Mouse (Mus musculus): ENCODE results near the gene Cfap46. TPM values are rescaled to one million over a fixed set of nuclear protein-coding genes. Genes with fewer than 3 reads are reported as not detected.

Cfap46 gene
- total and polyA plus RNA-seq, 2 experiments: 0.04 to 0.09 TPM

- no peaks in the 10 kb centered on the region for H3K36me3 ChIP-seq (ENCODE audit: control insufficient read depth, insufficient read depth, low read length)
Observed at GRCm38 (mm10) chr7:139703146-139703825, 19.7 kb upstream of the Cfap46 start.

GRCm38 (mm10) chr7:139701651-139702301 is 18.2 kb upstream of the Cfap46 start:
- no peak for TF ChIP-seq POLR2A (IDR thresholded peaks at IDR 0.05; ENCODE audit: extremely low read depth, insufficient read depth, low read length)
- no peak for TF ChIP-seq CTCF (IDR thresholded peaks at IDR 0.05; ENCODE audit: low read depth, low read length)
- no peaks in the 10 kb centered on the region for H3K27me3 ChIP-seq (ENCODE audit: control insufficient read depth, insufficient read depth, low read length)
- H3K79me2 ChIP-seq (ENCODE audit: control insufficient read depth, insufficient read depth, low read length): no peaks in the 10 kb centered on the region
- no peak for DNase-seq (ENCODE audit: extremely low read depth, low read depth, low spot score)
- H3K9ac ChIP-seq (ENCODE audit: low read depth, low read length): no peak overlapping the region
- WGBS: 46% methylated on average over 6 of the region's 6 CpGs
- H3K36me3 ChIP-seq (ENCODE audit: control insufficient read depth, insufficient read depth, low read length): no peaks in the 10 kb centered on the region
- no peak overlapping the region for H3K27ac ChIP-seq (replicated peaks; ENCODE audit: insufficient read depth, low read depth, low read length)
- H3K4me1 ChIP-seq (ENCODE audit: control insufficient read depth, insufficient read depth, low read length): no peaks in the 10 kb centered on the region
- no peak overlapping the region for H3K4me3 ChIP-seq (ENCODE audit: insufficient read depth, low read depth, low read length)

More at GRCm38 (mm10) chr7:139703146-139703825, 19.7 kb upstream of the Cfap46 start:
- peak; percentile 34 for DNase-seq (ENCODE audit: extremely low read depth, low read depth, low spot score)
- 27% methylated on average over 6 of the region's 6 CpGs for WGBS
- TF ChIP-seq CTCF (IDR thresholded peaks at IDR 0.05; ENCODE audit: low read depth, low read length) (peak; percentile 81), POLR2A (IDR thresholded peaks at IDR 0.05; ENCODE audit: extremely low read depth, insufficient read depth, low read length) (no peak)
- Histone ChIP-seq H3K4me3 (ENCODE audit: insufficient read depth, low read depth, low read length) (no peak overlapping the region), H3K4me1 (ENCODE audit: control insufficient read depth, insufficient read depth, low read length) (no peaks in the 10 kb centered on the region), H3K9ac (ENCODE audit: low read depth, low read length) (no peak overlapping the region), H3K27ac (replicated peaks; ENCODE audit: insufficient read depth, low read depth, low read length) (no peak overlapping the region), H3K79me2 (ENCODE audit: control insufficient read depth, insufficient read depth, low read length) (no peaks in the 10 kb centered on the region), H3K27me3 (ENCODE audit: control insufficient read depth, insufficient read depth, low read length) (no peaks in the 10 kb centered on the region)

GRCm38 (mm10) chr7:139692641-139693294 is 9.2 kb upstream of the Cfap46 start:
- TF ChIP-seq POLR2A (IDR thresholded peaks at IDR 0.05; ENCODE audit: extremely low read depth, insufficient read depth, low read length): no peak
- TF ChIP-seq CTCF (IDR thresholded peaks at IDR 0.05; ENCODE audit: low read depth, low read length): no peak
- WGBS: 91% methylated on average over 4 of the region's 4 CpGs
- H3K27ac ChIP-seq (replicated peaks; ENCODE audit: insufficient read depth, low read depth, low read length): no peak overlapping the region

GRCm38 (mm10) chr7:139692211-139692610 is 8.6 kb upstream of the Cfap46 start:
- Histone ChIP-seq H3K4me1 (ENCODE audit: control insufficient read depth, insufficient read depth, low read length) (no peaks in the 10 kb centered on the region), H3K9ac (ENCODE audit: low read depth, low read length) (no peak overlapping the region), H3K36me3 (ENCODE audit: control insufficient read depth, insufficient read depth, low read length) (no peaks in the 10 kb centered on the region), H3K27me3 (ENCODE audit: control insufficient read depth, insufficient read depth, low read length) (no peaks in the 10 kb centered on the region), H3K27ac (replicated peaks; ENCODE audit: insufficient read depth, low read depth, low read length) (no peak overlapping the region), H3K4me3 (ENCODE audit: insufficient read depth, low read depth, low read length) (no peak overlapping the region), H3K79me2 (ENCODE audit: control insufficient read depth, insufficient read depth, low read length) (no peaks in the 10 kb centered on the region)
- no peak for DNase-seq (ENCODE audit: extremely low read depth, low read depth, low spot score)
- WGBS: 79% methylated on average over 11 of the region's 11 CpGs
- TF ChIP-seq CTCF (IDR thresholded peaks at IDR 0.05; ENCODE audit: low read depth, low read length) (no peak), POLR2A (IDR thresholded peaks at IDR 0.05; ENCODE audit: extremely low read depth, insufficient read depth, low read length) (no peak)

More at GRCm38 (mm10) chr7:139692641-139693294, 9.2 kb upstream of the Cfap46 start:
- no peak for DNase-seq (ENCODE audit: extremely low read depth, low read depth, low spot score)
- Histone ChIP-seq H3K9ac (ENCODE audit: low read depth, low read length) (no peak overlapping the region), H3K4me3 (ENCODE audit: insufficient read depth, low read depth, low read length) (no peak overlapping the region), H3K4me1 (ENCODE audit: control insufficient read depth, insufficient read depth, low read length) (no peaks in the 10 kb centered on the region), H3K79me2 (ENCODE audit: control insufficient read depth, insufficient read depth, low read length) (no peaks in the 10 kb centered on the region), H3K36me3 (ENCODE audit: control insufficient read depth, insufficient read depth, low read length) (no peaks in the 10 kb centered on the region), H3K27me3 (ENCODE audit: control insufficient read depth, insufficient read depth, low read length) (no peaks in the 10 kb centered on the region)

- 0 out of 2 replicates have a peak, but pooled peaks cover 2% of the 10 kb centered on the region for H3K4me1 ChIP-seq (ENCODE audit: control insufficient read depth, insufficient read depth, low read length)
Observed at GRCm38 (mm10) chr7:139685336-139685735, 1.7 kb upstream of the Cfap46 start.

More at GRCm38 (mm10) chr7:139685336-139685735, 1.7 kb upstream of the Cfap46 start:
- no peak for DNase-seq (ENCODE audit: extremely low read depth, low read depth, low spot score)
- Histone ChIP-seq H3K36me3 (ENCODE audit: control insufficient read depth, insufficient read depth, low read length) (no peaks in the 10 kb centered on the region), H3K27ac (replicated peaks; ENCODE audit: insufficient read depth, low read depth, low read length) (no peak overlapping the region), H3K9ac (ENCODE audit: low read depth, low read length) (no peak overlapping the region), H3K4me3 (ENCODE audit: insufficient read depth, low read depth, low read length) (no peak overlapping the region), H3K27me3 (ENCODE audit: control insufficient read depth, insufficient read depth, low read length) (no peaks in the 10 kb centered on the region), H3K79me2 (ENCODE audit: control insufficient read depth, insufficient read depth, low read length) (no peaks in the 10 kb centered on the region)
- no peak for TF ChIP-seq POLR2A (IDR thresholded peaks at IDR 0.05; ENCODE audit: extremely low read depth, insufficient read depth, low read length)
- TF ChIP-seq CTCF (IDR thresholded peaks at IDR 0.05; ENCODE audit: low read depth, low read length): no peak

Data from liver, adult 2 months (tissue).